Mouse (Mus musculus): ENCODE results near the gene Catsper4. TPM values are rescaled to one million over a fixed set of nuclear protein-coding genes. Genes with fewer than 3 reads are reported as not detected.
A peak's percentile ranks its signal among the peaks of the same experiment; 100 is the strongest.

The Catsper4 gene
- polyA plus RNA-seq, 1 experiment from 2014 or later: 0.60 TPM

DNA sequence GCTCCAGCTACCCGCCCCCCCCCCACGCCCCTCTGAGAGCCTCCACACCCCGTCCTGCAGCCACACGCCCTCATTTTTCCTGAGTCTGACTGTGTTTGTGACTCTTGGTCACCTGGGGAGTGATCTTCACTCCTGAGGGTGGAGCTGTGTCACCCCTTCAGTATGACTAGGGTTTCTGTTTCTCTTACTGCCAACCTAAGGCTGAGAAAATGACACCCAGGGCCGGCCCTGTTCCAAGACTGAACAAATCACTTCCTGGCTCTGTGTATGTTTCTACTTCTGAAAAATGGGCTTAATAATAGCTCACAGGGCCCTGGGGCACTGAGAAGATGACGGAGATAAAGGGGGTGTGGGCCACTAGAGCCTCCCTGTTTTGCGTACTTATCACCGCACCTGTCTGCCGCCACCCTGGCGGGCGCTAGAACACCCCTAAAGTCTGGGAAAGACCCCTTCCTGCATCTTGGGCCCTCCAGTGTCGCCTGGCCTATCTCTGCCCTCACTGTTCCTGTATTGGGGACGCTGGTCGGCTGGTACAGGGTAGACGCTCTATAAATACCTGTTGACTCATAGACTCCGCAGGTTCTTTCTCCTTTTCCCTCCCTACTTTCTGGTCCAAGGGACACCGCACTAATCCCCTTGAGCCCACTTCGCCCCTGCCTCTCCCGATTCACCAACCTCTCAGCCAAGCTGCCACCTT, 10.5 kb upstream of the Catsper4 start:
- Histone ChIP-seq H3K9ac (ENCODE audit: low read depth, low read length) (peak overlapping the region; percentile 50), H3K27ac (ENCODE audit: low read depth, low read length) (peak overlapping the region; percentile 87), H3K9me3 (ENCODE audit: control insufficient read depth) (no peaks in the 10 kb centered on the region), H3K27me3 (replicated peaks; ENCODE audit: control insufficient read depth, insufficient read depth, low read length) (no peaks in the 10 kb centered on the region), H3K36me3 (ENCODE audit: control insufficient read depth, insufficient read depth) (peaks cover 19% of the 10 kb centered on the region; the same call in 1 of the 2 replicates), H3K4me2 (replicated peaks; ENCODE audit: low read depth) (peak overlapping the region; percentile 66), H3K4me1 (replicated peaks; ENCODE audit: control insufficient read depth, insufficient read depth, low read length) (no peaks in the 10 kb centered on the region; the same call in 1 of the 2 replicates), H3K4me3 (ENCODE audit: low read depth, low read length) (peak overlapping the region; percentile 60)
- ATAC-seq: peak; percentile 74
- no peak for TF ChIP-seq CTCF (IDR thresholded peaks at IDR 0.05; ENCODE audit: low read depth)
- WGBS: 12% methylated on average over 19 of the region's 19 CpGs

GRCm38 (mm10) chr4:134234876-134235275, 7.7 kb upstream of the Catsper4 start:
- Histone ChIP-seq H3K4me3 (ENCODE audit: low read depth, low read length) (no peak overlapping the region), H3K27ac (ENCODE audit: low read depth, low read length) (no peak overlapping the region), H3K4me2 (replicated peaks; ENCODE audit: low read depth) (no peak overlapping the region), H3K9me3 (ENCODE audit: control insufficient read depth) (no peaks in the 10 kb centered on the region), H3K9ac (ENCODE audit: low read depth, low read length) (no peak overlapping the region), H3K27me3 (replicated peaks; ENCODE audit: control insufficient read depth, insufficient read depth, low read length) (no peaks in the 10 kb centered on the region), H3K36me3 (ENCODE audit: control insufficient read depth, insufficient read depth) (peaks cover 29% of the 10 kb centered on the region), H3K4me1 (replicated peaks; ENCODE audit: control insufficient read depth, insufficient read depth, low read length) (peaks cover 4% of the 10 kb centered on the region; the same call in 1 of the 2 replicates)
- ATAC-seq: no peak
- no peak for TF ChIP-seq CTCF (IDR thresholded peaks at IDR 0.05; ENCODE audit: low read depth)
- WGBS: 73% methylated on average over 5 of the region's 5 CpGs

GRCm38 (mm10) chr4:134230431-134230830, 3.2 kb upstream of the Catsper4 start:
- H3K27ac ChIP-seq (ENCODE audit: low read depth, low read length): no peak overlapping the region
- peaks cover 4% of the 10 kb centered on the region; the same call in 1 of the 2 replicates for H3K4me1 ChIP-seq (replicated peaks; ENCODE audit: control insufficient read depth, insufficient read depth, low read length)
- WGBS: 15% methylated on average over 8 of the region's 8 CpGs
- no peaks in the 10 kb centered on the region for H3K27me3 ChIP-seq (replicated peaks; ENCODE audit: control insufficient read depth, insufficient read depth, low read length)
- H3K4me3 ChIP-seq (ENCODE audit: low read depth, low read length): no peak overlapping the region
- no peak for TF ChIP-seq CTCF (IDR thresholded peaks at IDR 0.05; ENCODE audit: low read depth)
- peak; percentile 65 for ATAC-seq
- peaks cover 39% of the 10 kb centered on the region for H3K36me3 ChIP-seq (ENCODE audit: control insufficient read depth, insufficient read depth)
- H3K4me2 ChIP-seq (replicated peaks; ENCODE audit: low read depth): peak overlapping the region; percentile 18; the same call in 1 of the 2 replicates
- H3K9me3 ChIP-seq (ENCODE audit: control insufficient read depth): no peaks in the 10 kb centered on the region
- no peak overlapping the region for H3K9ac ChIP-seq (ENCODE audit: low read depth, low read length)

GRCm38 (mm10) chr4:134222793-134223600, 4.2 kb downstream of the Catsper4 start:
- H3K9ac ChIP-seq (ENCODE audit: low read depth, low read length): no peak overlapping the region
- peak overlapping the region; percentile 44 for H3K4me2 ChIP-seq (replicated peaks; ENCODE audit: low read depth)
- TF ChIP-seq CTCF (IDR thresholded peaks at IDR 0.05; ENCODE audit: low read depth): no peak
- peak; percentile 78 for ATAC-seq
- no peak overlapping the region for H3K4me3 ChIP-seq (ENCODE audit: low read depth, low read length)
- no peaks in the 10 kb centered on the region for H3K36me3 ChIP-seq (ENCODE audit: control insufficient read depth, insufficient read depth)
- no peaks in the 10 kb centered on the region for H3K27me3 ChIP-seq (replicated peaks; ENCODE audit: control insufficient read depth, insufficient read depth, low read length)
- no peaks in the 10 kb centered on the region for H3K4me1 ChIP-seq (replicated peaks; ENCODE audit: control insufficient read depth, insufficient read depth, low read length)
- no peaks in the 10 kb centered on the region for H3K9me3 ChIP-seq (ENCODE audit: control insufficient read depth)
- H3K27ac ChIP-seq (ENCODE audit: low read depth, low read length): peak overlapping the region; percentile 66; the same call in 1 of the 2 replicates
- 31% methylated on average over 11 of the region's 11 CpGs for WGBS

DNA sequence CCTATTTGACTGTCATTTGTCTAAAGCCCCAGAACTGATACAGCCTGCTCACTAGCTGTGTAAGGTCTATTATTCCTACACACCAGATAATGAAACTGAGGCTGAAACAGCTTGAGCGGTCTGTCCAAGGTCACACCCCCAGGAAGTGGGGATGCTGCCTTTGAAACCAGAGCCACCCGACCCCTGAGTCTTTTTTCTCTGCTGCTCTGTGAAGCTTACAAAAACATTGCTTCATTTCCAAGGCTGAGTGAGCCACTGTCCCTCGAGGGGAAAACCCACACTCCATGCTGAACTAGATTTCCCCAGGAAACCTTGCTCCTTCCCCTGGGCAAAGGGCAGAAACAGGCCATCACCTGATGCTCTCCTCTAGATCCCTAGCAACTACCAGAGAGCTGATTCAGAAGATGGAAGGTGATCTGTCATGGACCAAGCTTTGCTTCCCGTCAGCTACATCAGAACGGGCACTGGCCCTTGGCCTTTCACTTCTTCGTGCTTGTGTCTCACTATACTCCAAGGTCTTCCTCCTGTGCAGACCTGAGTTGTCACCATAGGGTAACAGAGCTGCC, 20.6 kb downstream of the Catsper4 start:
- WGBS: 45% methylated on average over 6 of the region's 6 CpGs
- H3K9ac ChIP-seq (ENCODE audit: low read depth, low read length): no peak overlapping the region
- no peak for ATAC-seq

GRCm38 (mm10) chr4:134203340-134203896, 23.8 kb downstream of the Catsper4 start:
- Histone ChIP-seq H3K9me3 (ENCODE audit: control insufficient read depth) (no peaks in the 10 kb centered on the region), H3K4me3 (ENCODE audit: low read depth, low read length) (no peak overlapping the region), H3K9ac (ENCODE audit: low read depth, low read length) (no peak overlapping the region), H3K4me2 (replicated peaks; ENCODE audit: low read depth) (no peak overlapping the region), H3K36me3 (ENCODE audit: control insufficient read depth, insufficient read depth) (no peaks in the 10 kb centered on the region), H3K4me1 (replicated peaks; ENCODE audit: control insufficient read depth, insufficient read depth, low read length) (no peaks in the 10 kb centered on the region), H3K27ac (ENCODE audit: low read depth, low read length) (no peak overlapping the region), H3K27me3 (replicated peaks; ENCODE audit: control insufficient read depth, insufficient read depth, low read length) (no peaks in the 10 kb centered on the region)
- no peak for TF ChIP-seq CTCF (IDR thresholded peaks at IDR 0.05; ENCODE audit: low read depth)
- WGBS: 81% methylated on average over 17 of the region's 17 CpGs
- no peak for ATAC-seq

More for the DNA sequence above, 20.6 kb downstream of the Catsper4 start:
- H3K9me3 ChIP-seq (ENCODE audit: control insufficient read depth): no peaks in the 10 kb centered on the region
- H3K4me2 ChIP-seq (replicated peaks; ENCODE audit: low read depth): no peak overlapping the region
- H3K4me3 ChIP-seq (ENCODE audit: low read depth, low read length): no peak overlapping the region
- no peaks in the 10 kb centered on the region for H3K27me3 ChIP-seq (replicated peaks; ENCODE audit: control insufficient read depth, insufficient read depth, low read length)
- no peaks in the 10 kb centered on the region for H3K4me1 ChIP-seq (replicated peaks; ENCODE audit: control insufficient read depth, insufficient read depth, low read length)
- H3K27ac ChIP-seq (ENCODE audit: low read depth, low read length): no peak overlapping the region
- no peaks in the 10 kb centered on the region for H3K36me3 ChIP-seq (ENCODE audit: control insufficient read depth, insufficient read depth)
- no peak for TF ChIP-seq CTCF (IDR thresholded peaks at IDR 0.05; ENCODE audit: low read depth)

All from intestine, postnatal 0 days (tissue).